Mouse (Mus musculus): ENCODE data around the gene Phospho2.
"Not testable (repeated sequence)": the region's sequence is repeated elsewhere in the genome, so short reads cannot be mapped to it uniquely, and the experiment has no call there.

Gene Phospho2

DNA sequence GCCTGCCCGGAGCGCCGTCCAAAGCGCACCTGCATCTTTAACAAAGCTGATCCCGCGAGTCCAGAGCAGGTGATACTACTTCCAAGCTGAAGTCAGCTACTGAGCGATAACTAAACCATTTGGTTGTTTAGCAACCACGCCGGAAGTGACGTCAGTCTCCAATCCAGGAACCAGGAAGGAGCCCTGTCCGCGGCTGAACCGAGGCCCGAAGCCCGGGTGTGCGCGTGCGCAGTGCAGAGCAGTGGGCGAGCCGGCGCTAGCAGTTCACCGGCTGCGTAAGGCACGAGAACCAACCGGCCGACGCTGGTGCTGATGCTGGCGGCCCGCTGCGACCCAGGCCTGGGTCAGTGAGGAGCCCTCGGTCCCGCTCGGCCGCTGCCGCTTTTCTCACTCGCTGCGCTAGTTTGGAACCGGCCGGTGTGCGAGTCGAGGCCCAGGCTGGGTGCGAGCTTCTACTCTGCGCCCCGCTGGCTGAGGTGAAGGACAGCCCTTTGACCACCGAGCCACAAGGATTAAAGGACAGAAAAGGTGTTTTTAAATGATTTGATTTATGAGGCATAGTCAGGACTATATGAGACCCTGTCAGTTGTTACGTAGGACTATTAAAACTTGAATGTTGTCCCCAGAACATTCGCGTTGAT is at the start of gene Phospho2, which contains the start of gene Ccdc173:
Gene Phospho2 (plus strand): TSS at position 195 of the 641 bp plus-strand sequence.
Gene Ccdc173 (minus strand): TSS at position 147 of the 641 bp plus-strand sequence.
- DNase-seq (ENCODE audit: low spot score) = peak; percentile 95

- no peak for DNase-seq (ENCODE audit: low spot score)
These were observed 44.3 kb upstream of the Phospho2 start for GRCm38 (mm10) chr2:69745091-69745490.

- no peak for DNase-seq (ENCODE audit: low spot score)
These were observed 28.4 kb upstream of the Phospho2 start for GRCm38 (mm10) chr2:69760980-69761379.

GRCm38 (mm10) chr2:69763340-69763739 is 26.1 kb upstream of the Phospho2 start:
- DNase-seq (ENCODE audit: low spot score) = no peak

DNA sequence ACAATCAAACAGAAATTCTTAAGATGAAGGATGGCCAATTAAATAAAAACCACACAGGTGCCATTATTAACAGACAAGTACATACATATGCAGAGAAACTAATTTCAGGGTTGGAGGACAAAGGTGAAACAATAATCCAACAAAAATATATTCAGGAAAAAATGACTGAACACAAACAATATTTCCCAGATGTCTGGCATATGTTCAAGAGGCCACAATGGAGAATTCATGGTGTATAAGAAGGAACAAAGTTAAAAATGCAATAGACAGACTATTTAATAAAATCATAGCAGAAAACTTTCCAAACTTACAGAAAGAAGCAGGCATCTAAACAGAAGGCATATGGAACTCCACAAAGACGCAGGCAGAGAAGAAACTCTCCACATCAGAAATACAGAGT is 24.7 kb upstream of the Phospho2 start:
- no peak for DNase-seq (ENCODE audit: low spot score)

GRCm38 (mm10) chr2:69773331-69773730 is 16.1 kb upstream of the Phospho2 start:
- no peak for DNase-seq (ENCODE audit: low spot score)

- DNase-seq (ENCODE audit: low spot score) = no peak
These were observed 11.2 kb upstream of the Phospho2 start for GRCm38 (mm10) chr2:69777985-69778835.

GRCm38 (mm10) chr2:69778836-69779177 is 10.6 kb upstream of the Phospho2 start:
- DNase-seq (ENCODE audit: low spot score) = no peak

GRCm38 (mm10) chr2:69788974-69789373 is 449 bp upstream of the Phospho2 start:
- no peak for DNase-seq (ENCODE audit: low spot score)

DNA sequence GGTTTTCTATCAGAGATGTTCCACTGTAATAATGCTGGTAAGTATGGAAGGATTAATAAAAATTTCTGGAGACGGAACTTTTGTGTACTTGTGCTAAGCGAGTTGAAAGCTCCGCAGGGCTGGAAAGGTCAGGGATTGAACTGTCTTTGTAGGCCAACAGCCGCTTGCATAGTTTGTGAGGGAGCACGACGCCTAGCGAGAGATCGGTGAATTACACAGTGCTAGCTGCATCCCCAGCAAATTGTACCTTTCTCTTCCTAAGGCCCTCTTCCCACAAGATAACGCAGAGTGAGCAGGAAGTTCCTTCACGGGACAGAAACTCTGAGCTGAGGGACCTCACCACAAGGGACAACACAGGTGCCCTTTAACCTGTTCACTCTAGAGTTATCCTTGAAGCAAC is 862 bp downstream of the Phospho2 start:
- DNase-seq (ENCODE audit: low spot score) = peak; percentile 80

GRCm38 (mm10) chr2:69790722-69791121 is 1.3 kb downstream of the Phospho2 start:
- DNase-seq (ENCODE audit: low spot score) = no peak

DNA sequence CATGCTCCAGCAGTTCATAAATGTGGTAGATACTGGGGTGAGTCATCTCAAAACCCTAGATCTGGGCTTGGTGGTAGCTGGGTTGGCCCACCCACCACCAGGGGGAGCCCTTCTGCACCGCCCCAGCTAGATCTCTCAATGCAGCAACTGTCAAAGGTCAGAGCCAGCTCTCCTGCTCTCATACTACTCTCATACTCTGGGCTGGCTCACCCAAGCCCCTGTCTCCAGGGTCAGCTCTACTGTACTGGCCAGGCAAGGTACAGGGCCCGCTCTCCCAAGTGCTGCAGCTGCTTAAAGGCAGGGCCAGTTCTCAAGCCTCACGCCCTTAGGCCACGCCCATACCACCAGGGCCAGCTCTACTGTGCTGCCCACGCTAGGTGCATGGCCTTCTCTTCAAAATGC is 13.5 kb downstream of the Phospho2 start:
- no peak for DNase-seq (ENCODE audit: low spot score)

DNA sequence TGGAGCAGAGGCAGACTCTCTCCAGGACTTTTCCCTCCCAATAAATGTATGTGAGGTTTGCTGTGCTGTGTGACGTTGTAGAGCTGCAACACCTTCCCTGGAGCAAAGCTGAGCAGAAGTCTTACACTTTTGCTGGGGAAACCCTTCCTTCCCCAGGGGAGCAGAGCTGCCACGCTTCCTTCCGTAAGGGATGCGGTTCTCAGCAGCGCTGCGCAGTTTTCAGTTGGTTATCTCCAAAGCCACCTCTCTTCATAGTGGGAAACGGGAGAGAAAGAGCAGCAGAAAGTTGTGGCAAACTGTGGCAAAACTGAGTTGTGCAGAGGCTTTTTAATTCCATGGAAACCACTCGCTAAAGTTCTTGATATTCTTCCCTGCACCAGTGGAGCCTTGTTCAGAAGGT is 14.3 kb downstream of the Phospho2 start:
- DNase-seq (ENCODE audit: low spot score) = no peak

DNA sequence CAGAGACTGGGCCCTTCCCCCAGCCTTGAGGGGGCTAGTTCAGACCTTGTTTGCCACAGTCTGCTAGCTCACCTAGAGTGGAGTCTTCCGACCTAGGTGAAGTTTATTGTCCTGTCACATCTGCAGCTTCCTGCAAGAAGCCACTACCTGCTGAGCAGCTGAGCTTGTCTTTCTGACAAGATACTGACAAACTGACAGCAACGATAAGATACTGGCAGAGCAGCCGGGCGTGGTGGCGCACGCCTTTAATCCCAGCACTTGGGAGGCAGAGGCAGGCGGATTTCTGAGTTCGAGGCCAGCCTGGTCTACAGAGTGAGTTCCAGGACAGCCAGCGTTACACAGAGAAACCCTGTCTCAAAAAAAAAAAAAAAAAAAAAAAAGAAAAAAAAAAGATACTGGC is 15.2 kb downstream of the Phospho2 start:
- not testable (repeated sequence) for DNase-seq (ENCODE audit: low spot score)

GRCm38 (mm10) chr2:69810169-69810568 is 20.7 kb downstream of the Phospho2 start:
- no peak for DNase-seq (ENCODE audit: low spot score)

GRCm38 (mm10) chr2:69811349-69811748 is 21.9 kb downstream of the Phospho2 start:
- DNase-seq (ENCODE audit: low spot score) = not testable (repeated sequence)

DNA sequence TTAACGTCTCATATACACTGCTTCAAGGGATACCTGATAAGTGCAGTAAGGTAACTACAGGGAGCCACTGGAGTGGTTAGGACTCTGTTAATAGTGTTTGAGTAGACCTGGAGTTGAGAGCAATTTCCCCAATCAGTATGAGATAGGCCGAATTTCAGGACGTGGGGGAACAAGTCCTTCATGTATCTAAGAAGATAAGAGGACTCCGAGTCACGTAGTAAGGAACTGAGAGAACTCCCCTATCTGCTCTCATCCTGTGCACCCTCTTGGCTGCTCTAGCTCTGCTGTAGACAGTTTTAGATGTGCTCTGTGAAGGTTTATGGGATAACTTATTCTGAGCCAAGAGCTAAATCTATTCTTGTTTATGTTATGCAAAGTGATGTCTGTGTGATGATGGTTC is 27.2 kb downstream of the Phospho2 start:
- no peak for DNase-seq (ENCODE audit: low spot score)

DNA sequence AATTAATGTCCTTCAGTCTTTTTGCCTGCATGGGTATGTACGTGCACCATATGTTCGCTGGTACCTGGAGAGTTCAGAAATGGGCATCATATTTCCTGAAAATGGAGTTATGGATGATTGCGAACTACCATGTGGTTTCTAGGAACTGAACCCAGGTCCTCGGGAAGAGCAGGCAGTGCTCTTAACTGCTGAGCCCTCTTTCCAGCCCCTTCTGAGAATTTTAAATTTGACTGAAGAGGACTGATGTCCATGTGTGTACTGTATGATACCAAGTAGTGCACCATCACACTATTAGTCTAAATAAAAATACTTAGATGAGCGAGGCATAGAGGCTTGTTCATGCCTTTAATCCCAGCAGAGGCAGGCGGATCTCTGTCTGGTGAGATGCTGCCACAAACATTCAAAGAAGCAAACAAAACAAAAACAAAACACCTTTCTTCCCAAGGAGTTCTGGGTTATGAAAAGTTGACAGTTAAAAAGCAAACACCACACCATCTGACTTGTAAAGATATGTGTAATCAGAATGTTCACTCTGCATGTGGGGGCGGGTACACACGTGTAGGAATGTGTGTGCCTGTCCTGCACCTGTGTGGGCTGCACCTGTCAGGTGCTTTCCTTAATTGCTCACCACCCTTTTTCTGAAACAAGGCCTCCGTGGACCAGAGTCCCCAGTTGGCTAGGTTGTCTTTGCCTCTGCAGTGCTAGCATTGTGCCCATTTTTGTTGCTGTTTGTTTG is 29.1 kb downstream of the Phospho2 start:
- DNase-seq (ENCODE audit: low spot score) = no peak

GRCm38 (mm10) chr2:69820201-69820600 is 30.8 kb downstream of the Phospho2 start:
- DNase-seq (ENCODE audit: low spot score) = no peak

DNA sequence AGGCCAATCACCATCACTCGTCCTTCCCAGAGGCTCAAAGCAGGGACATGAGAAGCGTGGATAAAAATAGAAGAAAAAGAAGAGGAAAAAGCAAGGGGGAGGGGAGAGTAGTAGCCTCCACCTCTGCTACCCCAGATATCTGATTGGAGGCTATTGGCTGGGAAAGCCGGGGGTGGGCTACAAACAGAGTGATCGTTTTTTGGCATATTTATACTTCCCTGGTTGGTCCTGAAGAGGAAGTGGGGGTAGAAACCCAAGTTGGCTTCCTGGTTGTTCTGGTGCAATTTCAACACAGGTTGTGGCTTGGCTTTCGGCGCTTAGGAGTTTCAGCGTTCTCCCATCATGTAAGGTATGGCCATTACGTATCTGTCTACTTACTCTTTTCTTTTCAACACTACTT is 32.3 kb downstream of the Phospho2 start, which contains the start of gene Klhl23:
Gene Klhl23 (plus strand): TSS at position 234 of the 400 bp plus-strand sequence.
- no peak for DNase-seq (ENCODE audit: low spot score)

DNA sequence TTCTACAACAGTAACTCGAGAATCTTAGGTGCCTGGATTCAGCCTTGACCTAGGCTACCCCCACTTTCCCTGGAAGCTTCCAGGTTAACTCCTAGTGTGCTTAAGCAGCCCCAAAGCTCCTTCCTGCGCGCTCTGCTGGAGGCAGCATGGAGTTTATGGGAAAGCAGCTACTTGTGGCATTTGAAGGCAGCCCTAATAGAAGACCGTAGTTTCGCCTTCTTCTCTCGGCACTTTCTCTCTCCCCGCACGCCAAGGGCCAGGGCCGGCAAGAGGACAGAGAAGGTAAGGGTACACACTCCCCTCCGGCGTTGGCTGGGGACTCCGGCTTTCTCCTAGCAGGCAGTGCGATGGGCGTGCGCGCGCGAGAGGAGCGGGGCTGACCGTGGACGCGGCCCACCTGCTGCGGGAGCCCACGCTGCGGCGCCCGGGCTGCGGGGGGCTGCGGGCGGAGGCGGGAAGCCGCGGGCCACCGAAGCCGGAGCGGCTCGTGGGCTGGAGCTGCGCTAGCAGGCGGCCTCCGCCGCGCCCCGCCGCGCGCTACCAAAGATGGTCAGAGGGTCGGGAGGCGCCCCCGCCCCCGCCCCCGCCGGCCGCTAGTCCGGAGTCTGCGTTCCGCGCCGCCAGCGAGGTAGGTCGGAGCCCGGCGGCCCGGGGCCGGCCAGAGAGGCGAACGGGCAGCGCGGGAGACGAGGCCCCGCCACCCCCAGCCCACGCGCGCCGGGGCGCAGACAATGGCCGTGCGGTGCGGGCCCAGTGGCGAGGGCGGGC is 33.1 kb downstream of the Phospho2 start:
- DNase-seq (ENCODE audit: low spot score) = no peak

GRCm38 (mm10) chr2:69823129-69823677 is 33.8 kb downstream of the Phospho2 start:
- no peak for DNase-seq (ENCODE audit: low spot score)

Measured in layer of hippocampus, adult 9-10 months (tissue).